In genomic region chr12:28288376-28288896, GRCm38 (mm10) we compare ENCODE assay signal across 18 mouse cellular contexts.
"Had no signal": no experiment of that assay in that cellular context is flagged by ENCODE, and none has a peak within 500 bp of the region (broad histone marks: within the 10 kb centered on the region; RNA-seq: fewer than 3 reads in every experiment).

No protein-coding gene starts in this region.

- H3K9ac ChIP-seq: lung, embryonic 14.5 days; midbrain, embryonic 12.5 days; neural tube, embryonic 13.5 days; neural tube, embryonic 15.5 days had no signal

- DNase-seq: lung, embryonic 14.5 days; lung, postnatal 10 days; lung, postnatal 4 days; midbrain, embryonic 14.5 days; retina, postnatal 1 day; right cerebral cortex, adult 18-20 months; right cerebral cortex, postnatal 25 days; right cerebral cortex, postnatal 4 days; spleen, adult 18-20 months; thymus, adult 18-20 months; thymus, postnatal 14 days; thymus, postnatal 36 days had no signal

- H3K4me2 ChIP-seq: lung, embryonic 14.5 days; midbrain, embryonic 12.5 days; neural tube, embryonic 13.5 days; neural tube, embryonic 15.5 days had no signal

- H3K27ac ChIP-seq: midbrain, embryonic 10.5 days; midbrain, embryonic 12.5 days; neural tube, embryonic 13.5 days; neural tube, embryonic 15.5 days had no signal

- ATAC-seq: midbrain, embryonic 16.5 days had no signal

- H3K4me3 ChIP-seq: midbrain, embryonic 10.5 days; midbrain, embryonic 12.5 days; myocyte; neural tube, embryonic 13.5 days; neural tube, embryonic 15.5 days had no signal

- H3K4me1 ChIP-seq: midbrain, embryonic 10.5 days; midbrain, embryonic 12.5 days; neural tube, embryonic 13.5 days; neural tube, embryonic 15.5 days had no signal

- H3K9me3 ChIP-seq: midbrain, embryonic 10.5 days; midbrain, embryonic 12.5 days; neural tube, embryonic 13.5 days; neural tube, embryonic 15.5 days had no signal

- H3K27me3 ChIP-seq: midbrain, embryonic 12.5 days; neural tube, embryonic 13.5 days; neural tube, embryonic 15.5 days had no signal

- H3K36me3 ChIP-seq: midbrain, embryonic 10.5 days; midbrain, embryonic 12.5 days; neural tube, embryonic 13.5 days; neural tube, embryonic 15.5 days had no signal
